Mouse (Mus musculus) frontal cortex, postnatal 25 days (tissue): ENCODE measurements around the gene Spata45.
A peak's percentile ranks its signal among the peaks of the same experiment; 100 is the strongest.

Source experiments
- DNase-seq, 2 experiments: peaks; one replicate each; pipeline ENCODE4 v3.0.0; 2022; ENCODE audit warnings: low spot score in 2 of 2

Gene Spata45

DNA sequence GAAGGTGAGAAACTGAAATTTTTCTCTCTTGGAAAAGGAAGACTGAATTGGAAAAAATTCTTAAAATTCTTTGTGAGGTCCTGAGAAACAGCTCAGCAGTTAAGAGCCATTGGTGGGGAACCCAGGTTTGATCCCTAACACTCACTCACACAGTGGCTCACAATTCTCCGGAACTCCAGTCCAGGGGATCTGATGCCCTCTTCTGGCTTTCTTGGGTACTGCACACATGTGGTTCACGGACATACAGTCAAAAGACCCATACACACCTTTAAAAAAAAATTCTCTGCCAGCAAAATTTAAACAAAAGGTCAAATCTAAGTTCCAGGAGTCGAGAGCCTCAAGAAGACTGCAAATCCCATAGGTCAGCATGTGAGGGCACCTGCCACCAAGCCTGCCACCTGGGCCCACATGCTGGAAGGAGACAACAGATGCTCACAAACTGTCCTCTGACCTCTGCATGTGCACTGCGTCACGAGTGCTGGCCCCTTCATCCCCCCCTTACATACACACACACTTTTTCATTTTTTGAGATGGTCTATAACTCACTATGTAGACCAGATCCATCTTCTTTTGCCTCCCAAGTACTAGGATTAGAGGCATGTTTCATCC lies 48.6 kb downstream of the Spata45 start:
- DNase-seq = peak in 1 of 2 experiments; percentile 35

DNA sequence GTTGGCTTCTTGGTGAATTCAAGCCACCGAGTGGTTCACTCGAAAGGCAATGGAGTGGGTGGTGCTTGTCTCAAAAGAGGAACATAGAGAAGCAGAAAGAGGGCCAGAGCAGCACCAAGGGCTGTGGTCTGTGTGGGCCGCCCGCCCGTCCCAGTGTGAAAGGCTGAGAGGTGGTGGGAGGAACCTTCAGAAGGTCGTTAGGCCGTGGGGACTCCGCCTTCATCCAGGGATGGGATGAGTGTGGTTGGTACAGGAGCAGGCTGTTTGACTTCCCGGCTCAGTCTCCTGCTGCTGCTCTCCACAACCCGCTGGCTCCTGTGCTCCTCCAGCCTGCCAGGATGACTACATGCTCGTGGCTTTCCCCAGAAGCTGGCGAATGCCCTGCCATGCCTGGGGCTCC lies 49.2 kb downstream of the Spata45 start:
- no peak for DNase-seq

GRCm38 (mm10) chr1:191086304-191086878 lies 50.0 kb downstream of the Spata45 start:
- no peak for DNase-seq

GRCm38 (mm10) chr1:191086960-191087359 lies 50.5 kb downstream of the Spata45 start:
- no peak for DNase-seq

- DNase-seq = no peak
These were observed 51.5 kb downstream of the Spata45 start for GRCm38 (mm10) chr1:191087955-191088354.

GRCm38 (mm10) chr1:191089355-191089754 lies 52.9 kb downstream of the Spata45 start:
- no peak for DNase-seq

- DNase-seq = no peak
These were observed 55.6 kb downstream of the Spata45 start for GRCm38 (mm10) chr1:191092050-191092449.
